Mouse (Mus musculus) CH12.LX (cell line): ENCODE measurements around the gene Clstn1.
A peak's percentile ranks its signal among the peaks of the same experiment; 100 is the strongest.

ENCODE experiments used
- CHD2 ChIP-seq: IDR thresholded peaks from 2 replicates; pipeline ENCODE4 v1.6.1; 2011; ENCODE audit warnings: low read length, improper control_type of control experiment
- CTCF ChIP-seq, 2 experiments: IDR thresholded peaks in 1 of 2; conservative IDR thresholded peaks in 1 of 2; 2 replicates each; pipeline ENCODE4 v1.5.1; 2011 to 2012; ENCODE audit warnings: low read depth in 2 of 2, low read length in 2 of 2, improper control_type of control experiment in 1 of 2, inconsistent platforms in 1 of 2, mild to moderate bottlenecking in 1 of 2, moderate library complexity in 1 of 2
- EP300 ChIP-seq: IDR thresholded peaks from 2 replicates; pipeline ENCODE4 v1.6.1; 2011; ENCODE audit warnings: low read length, improper control_type of control experiment
- HCFC1 ChIP-seq: IDR thresholded peaks from 2 replicates; pipeline ENCODE4 v1.6.1; 2012; ENCODE audit warnings: low read depth, mild to moderate bottlenecking, inconsistent platforms, low read length, improper control_type of control experiment
- IRF4 ChIP-seq: IDR thresholded peaks from 2 replicates; pipeline ENCODE4 v1.6.1; 2014; ENCODE audit warnings: low read depth, mild to moderate bottlenecking, inconsistent platforms, low read length, improper control_type of control experiment
- KAT2A ChIP-seq: IDR thresholded peaks from 2 replicates; pipeline ENCODE4 v1.6.1; 2012; ENCODE audit warnings: low read length, improper control_type of control experiment, inconsistent platforms; ENCODE audit not compliant: insufficient replicate concordance
- MAX ChIP-seq: IDR thresholded peaks from 2 replicates; pipeline ENCODE4 v1.6.1; 2011; ENCODE audit warnings: low read length, improper control_type of control experiment
- MEF2A ChIP-seq: IDR thresholded peaks from 2 replicates; pipeline ENCODE4 v1.6.1; 2014; ENCODE audit warnings: low read depth, mild to moderate bottlenecking, inconsistent platforms, low read length, improper control_type of control experiment, borderline replicate concordance
- POLR2A ChIP-seq: IDR thresholded peaks from 2 replicates; pipeline ENCODE4 v1.6.1; 2011; ENCODE audit warnings: low read depth, mild to moderate bottlenecking, improper control_type of control experiment, low read length
- TCF12 ChIP-seq: IDR thresholded peaks from 2 replicates; pipeline ENCODE4 v1.6.1; 2014; ENCODE audit warnings: low read depth, mild to moderate bottlenecking, inconsistent platforms, low read length, improper control_type of control experiment
- USF1 ChIP-seq: IDR thresholded peaks from 2 replicates; pipeline ENCODE4 v1.6.1; 2014; ENCODE audit warnings: low read depth, mild to moderate bottlenecking, inconsistent platforms, low read length, improper control_type of control experiment
- ZNF384 ChIP-seq: IDR thresholded peaks from 2 replicates; pipeline ENCODE4 v1.6.1; 2012; ENCODE audit warnings: low read depth, low read length, improper control_type of control experiment, inconsistent platforms

DNA sequence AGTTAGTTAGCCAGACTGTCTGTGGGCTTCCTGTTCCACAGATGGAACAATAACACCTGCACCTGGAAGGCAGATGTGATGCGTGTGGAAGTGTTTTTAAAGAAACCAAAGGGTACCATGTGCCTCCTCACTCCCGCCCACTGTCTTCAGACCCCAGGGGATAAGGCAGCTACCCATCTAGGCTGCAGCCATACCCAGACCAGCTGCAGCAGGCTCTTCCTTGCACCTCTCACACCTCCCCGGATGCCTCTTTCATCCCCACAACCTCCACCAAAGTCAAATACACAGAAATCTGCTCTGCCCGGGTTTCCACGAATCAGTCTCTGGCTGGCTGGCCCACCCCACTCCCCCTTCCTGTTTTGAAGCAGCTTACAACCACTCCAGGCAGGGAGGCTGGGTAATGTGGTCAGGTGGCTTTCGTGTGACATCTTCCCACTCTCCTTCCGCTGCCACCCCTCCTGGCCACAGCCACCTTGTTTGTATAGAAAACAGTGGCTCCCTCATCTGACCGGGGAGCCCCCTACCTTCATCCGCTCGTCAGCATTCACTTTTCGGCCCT lies 71.7 kb downstream of the Clstn1 start:
- no peak for TF ChIP-seq CTCF (conservative IDR thresholded peaks at IDR 0.05 in 1 of 2, IDR thresholded peaks at IDR 0.05 in 1 of 2; ENCODE audit: low read depth in 2 of 2, low read length in 2 of 2)
- no peak for TF ChIP-seq MEF2A
- no peak for TF ChIP-seq ZNF384
- peak; percentile 21; the same call in 1 of the 2 replicates for TF ChIP-seq EP300
- TF ChIP-seq POLR2A, result no peak
- no peak for TF ChIP-seq KAT2A
- TF ChIP-seq IRF4, result no peak
- no peak for TF ChIP-seq MAX
- TF ChIP-seq USF1, result no peak
- peak; percentile 55; the same call in 1 of the 2 replicates for TF ChIP-seq TCF12
- no peak for TF ChIP-seq CHD2
- TF ChIP-seq HCFC1, result no peak
